Mouse (Mus musculus) lung, postnatal 14 days (tissue): Measurements from ENCODE around the gene Pappa.

Experiments used
- DNase-seq: peaks from one replicate; pipeline ENCODE4 v3.0.0; 2021

The Pappa gene

GRCm38 (mm10) chr4:65278451-65279271 is 154.7 kb downstream of the Pappa start:
- no peak for DNase-seq

GRCm38 (mm10) chr4:65279272-65279653 is 155.3 kb downstream of the Pappa start:
- no peak for DNase-seq

GRCm38 (mm10) chr4:65279979-65280677 is 156.2 kb downstream of the Pappa start:
- no peak for DNase-seq

GRCm38 (mm10) chr4:65280888-65281287 is 156.9 kb downstream of the Pappa start:
- no peak for DNase-seq

GRCm38 (mm10) chr4:65283611-65284010 is 159.6 kb downstream of the Pappa start:
- DNase-seq = no peak

GRCm38 (mm10) chr4:65285165-65285564 is 161.2 kb downstream of the Pappa start:
- no peak for DNase-seq

- DNase-seq = no peak
Measured at GRCm38 (mm10) chr4:65289247-65289646, 165.3 kb downstream of the Pappa start.

GRCm38 (mm10) chr4:65295741-65296140 is 171.8 kb downstream of the Pappa start:
- peak; percentile 19 for DNase-seq

GRCm38 (mm10) chr4:65296356-65296967 is 172.5 kb downstream of the Pappa start:
- no peak for DNase-seq

- no peak for DNase-seq
Measured at GRCm38 (mm10) chr4:65296968-65297499, 173.1 kb downstream of the Pappa start.

GRCm38 (mm10) chr4:65298212-65299181 is 174.5 kb downstream of the Pappa start:
- DNase-seq = no peak

- DNase-seq = no peak
Measured at GRCm38 (mm10) chr4:65299365-65299764, 175.4 kb downstream of the Pappa start.

- DNase-seq = no peak
Measured at GRCm38 (mm10) chr4:65300431-65300830, 176.5 kb downstream of the Pappa start.

GRCm38 (mm10) chr4:65302666-65303065 is 178.7 kb downstream of the Pappa start:
- no peak for DNase-seq

- DNase-seq = peak; percentile 42
Measured at GRCm38 (mm10) chr4:65317877-65318525, 194.0 kb downstream of the Pappa start.

GRCm38 (mm10) chr4:65321340-65321739 is 197.4 kb downstream of the Pappa start:
- no peak for DNase-seq

- no peak for DNase-seq
Measured at GRCm38 (mm10) chr4:65321959-65322358, 198.0 kb downstream of the Pappa start.

GRCm38 (mm10) chr4:65325816-65326215 is 201.8 kb downstream of the Pappa start:
- no peak for DNase-seq

GRCm38 (mm10) chr4:65328486-65329308 is 204.7 kb downstream of the Pappa start:
- DNase-seq = no peak

- DNase-seq = no peak
Measured at GRCm38 (mm10) chr4:65333718-65334117, 209.7 kb downstream of the Pappa start.

GRCm38 (mm10) chr4:65341766-65342165 is 217.8 kb downstream of the Pappa start:
- no peak for DNase-seq
